Mouse (Mus musculus) heart, postnatal 25 days (tissue): ENCODE data around the gene Hrc. TPM values are rescaled to one million over a fixed set of nuclear protein-coding genes. Genes with fewer than 3 reads are reported as not detected.

Experiments
- total RNA-seq, 2 experiments: library from RNA; stranded (reverse); gene quantifications; 2 replicates each; pipeline ENCODE4 v1.2.3; 2021

Hrc gene
- total RNA-seq, 2 experiments from 2014 or later = 773 to 825 TPM

Other genes starting within 250 kb of the Hrc start
- 10 to 100 TPM; 28.1 to 32.4 TPM for gene Rcn3, start 243.1 kb upstream of the Hrc start, total RNA-seq
- 10 to 100 TPM; 66.1 to 71.7 TPM for gene Fcgrt, start 231.4 kb upstream of the Hrc start, total RNA-seq
- 100 to 1,000 TPM; 517 to 569 TPM for gene Rps11, start 210.9 kb upstream of the Hrc start, total RNA-seq
- 100 to 1,000 TPM; 613 to 620 TPM for gene Rpl13a, start 206.5 kb upstream of the Hrc start, total RNA-seq
- not detected for gene Gm45713, start 199.1 kb upstream of the Hrc start, total RNA-seq
- 10 to 100 TPM in 1 of 2 experiments, 1 to 10 TPM in 1; 5.3 to 15.0 TPM for gene Flt3l, start 198.9 kb upstream of the Hrc start, total RNA-seq
- gene Pih1d1, start 181.0 kb upstream of the Hrc start, total RNA-seq = 10 to 100 TPM; 29.7 to 30.9 TPM
- gene Aldh16a1, start 180.7 kb upstream of the Hrc start, total RNA-seq = 10 to 100 TPM; 23.5 to 37.6 TPM
- gene Slc17a7, start 171.3 kb upstream of the Hrc start, total RNA-seq = 10 to 100 TPM; 18.1 to 18.7 TPM
- not detected for gene Gfy, start 155.7 kb upstream of the Hrc start, total RNA-seq
- not detected for gene Pth2, start 154.3 kb upstream of the Hrc start, total RNA-seq
- not detected for gene Ccdc155, start 130.4 kb upstream of the Hrc start, total RNA-seq
- gene Dkkl1, start 123.1 kb upstream of the Hrc start, total RNA-seq = not detected
- gene Tead2, start 119.5 kb upstream of the Hrc start, total RNA-seq = 10 to 100 TPM in 1 of 2 experiments, 1 to 10 TPM in 1; 7.0 to 12.0 TPM
- 1 to 10 TPM; 2.9 to 3.2 TPM for gene Cd37, start 96.2 kb upstream of the Hrc start, total RNA-seq
- gene Slc6a16, start 94.2 kb upstream of the Hrc start, total RNA-seq = not detected
- gene Slc6a21, start 57.8 kb upstream of the Hrc start, total RNA-seq = not detected
- gene Trpm4, start 1.5 kb upstream of the Hrc start, total RNA-seq = 10 to 100 TPM; 23.5 to 25.0 TPM
- under 1 TPM; 0.18 to 0.25 TPM for gene Ppfia3, start 31.7 kb downstream of the Hrc start, total RNA-seq
- gene Lin7b, start 35.3 kb downstream of the Hrc start, total RNA-seq = 1 to 10 TPM; 1.8 to 2.0 TPM
- 100 to 1,000 TPM; 110 to 111 TPM for gene Snrnp70, start 60.5 kb downstream of the Hrc start, total RNA-seq
- 1 to 10 TPM; 3.2 to 3.7 TPM for gene Kcna7, start 70.4 kb downstream of the Hrc start, total RNA-seq
- under 1 TPM; 0.14 to 0.39 TPM for gene Ntf5, start 78.4 kb downstream of the Hrc start, total RNA-seq
- not detected for gene Lhb, start 85.5 kb downstream of the Hrc start, total RNA-seq
- gene Gys1, start 99.6 kb downstream of the Hrc start, total RNA-seq = 10 to 100 TPM; 93.1 to 98.1 TPM
- 10 to 100 TPM; 28.5 to 29.3 TPM for gene Ruvbl2, start 102.8 kb downstream of the Hrc start, total RNA-seq
- gene Ftl1, start 124.6 kb downstream of the Hrc start, total RNA-seq = 100 to 1,000 TPM; 210 to 232 TPM
- gene Bax, start 131.6 kb downstream of the Hrc start, total RNA-seq = 10 to 100 TPM; 24.7 to 26.7 TPM
- not detected for gene Tulp2, start 146.6 kb downstream of the Hrc start, total RNA-seq
- gene Gm45808, start 151.5 kb downstream of the Hrc start, total RNA-seq = 1 to 10 TPM; 4.0 to 5.1 TPM
- gene Dhdh, start 153.5 kb downstream of the Hrc start, total RNA-seq = 1 to 10 TPM; 5.9 to 6.7 TPM
- gene Nucb1, start 175.1 kb downstream of the Hrc start, total RNA-seq = 100 to 1,000 TPM; 126 to 129 TPM
- gene Ppp1r15a, start 191.0 kb downstream of the Hrc start, total RNA-seq = 10 to 100 TPM; 22.7 to 23.9 TPM
- gene Plekha4, start 191.0 kb downstream of the Hrc start, total RNA-seq = 1 to 10 TPM; 2.2 to 4.7 TPM
- under 1 TPM; 0.18 to 0.59 TPM for gene Hsd17b14, start 219.6 kb downstream of the Hrc start, total RNA-seq
- gene Bcat2, start 234.9 kb downstream of the Hrc start, total RNA-seq = 100 to 1,000 TPM; 188 to 200 TPM